Mouse (Mus musculus): ENCODE measurements around the gene Ifitm2.

GRCm38 (mm10) chr7:140959181-140959901 is 3.6 kb upstream of the Ifitm2 start:
- no peak for TF ChIP-seq CEBPB (IDR thresholded peaks at IDR 0.05; ENCODE audit: insufficient read depth, poor library complexity, severe bottlenecking)
- no peak for TF ChIP-seq MYOD1 (IDR thresholded peaks at IDR 0.05; ENCODE audit: control insufficient read depth in 1 of 3, insufficient read length in 2 of 3, low read depth in 2 of 3)
